17 mouse cellular contexts compared by ENCODE assay signal in the genomic region with DNA sequence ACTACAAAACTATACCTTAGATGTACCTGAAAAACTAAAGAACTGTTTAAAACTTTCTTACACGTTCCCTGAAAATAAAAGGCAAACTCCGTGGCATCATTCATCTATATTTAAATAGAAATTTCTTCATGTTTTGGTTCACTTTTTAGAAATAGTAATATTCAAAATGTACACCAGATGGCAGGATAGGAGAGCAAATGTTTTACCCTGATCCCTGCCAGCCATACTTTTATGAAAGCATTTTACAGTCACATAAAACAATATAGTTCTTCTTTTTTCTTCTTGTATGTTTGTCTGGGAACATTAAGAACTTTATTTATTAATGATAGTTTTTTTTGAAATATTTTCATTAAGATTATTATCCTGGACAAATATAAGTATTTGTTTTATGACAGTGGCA.
A peak's percentile ranks its signal among the peaks of the same experiment; 100 is the strongest.
DNase-seq lines count a peak whose midpoint lies in the region; ATAC-seq and TF ChIP-seq lines count a peak whose summit lies in the region.
"Had no signal": no experiment of that assay in that cellular context is flagged by ENCODE, and none has a peak within 500 bp of the region (broad histone marks: within the 10 kb centered on the region; RNA-seq: fewer than 3 reads in every experiment).

No protein-coding gene starts in this region.

- H3K4me2 ChIP-seq in embryonic facial prominence, embryonic 11.5 days (ENCODE audit: low read depth, low read length): no peak overlapping the region
- no peak overlapping the region for H3K4me2 ChIP-seq in kidney, postnatal 0 days (ENCODE audit: low read length)
- no peak overlapping the region for H3K4me2 ChIP-seq in midbrain, postnatal 0 days (ENCODE audit: low read depth, low read length, poor library complexity, severe bottlenecking)
- H3K4me2 ChIP-seq: embryonic facial prominence, embryonic 15.5 days; kidney, embryonic 15.5 days; limb, embryonic 15.5 days had no signal

- ATAC-seq in embryonic facial prominence, embryonic 11.5 days (replicated peaks; ENCODE audit: insufficient number of reproducible peaks, low FRiP score, low TSS enrichment, low read depth): no peak
- no peak for ATAC-seq in kidney, postnatal 0 days (replicated peaks; ENCODE audit: low FRiP score, low read depth)
- no peak for ATAC-seq in midbrain, postnatal 0 days (ENCODE audit: low FRiP score)
- no peak for ATAC-seq in activated CD4-positive, CD25-positive, alpha-beta regulatory T cell, adult 4 months
- no peak for ATAC-seq in CD4-positive, CD25-positive, alpha-beta regulatory T cell, adult 4 months

- no peaks in the 10 kb centered on the region for H3K9me3 ChIP-seq in embryonic facial prominence, embryonic 11.5 days (replicated peaks; ENCODE audit: control insufficient read depth, low read length)
- no peaks in the 10 kb centered on the region for H3K9me3 ChIP-seq in embryonic facial prominence, embryonic 10.5 days
- no peaks in the 10 kb centered on the region for H3K9me3 ChIP-seq in kidney, postnatal 0 days (replicated peaks; ENCODE audit: low read length)
- no peaks in the 10 kb centered on the region for H3K9me3 ChIP-seq in midbrain, postnatal 0 days (ENCODE audit: low read length)
- H3K9me3 ChIP-seq in midbrain, embryonic 10.5 days (replicated peaks): no peaks in the 10 kb centered on the region
- H3K9me3 ChIP-seq: embryonic facial prominence, embryonic 15.5 days; kidney, embryonic 15.5 days; limb, embryonic 15.5 days had no signal

- no peaks in the 10 kb centered on the region for H3K36me3 ChIP-seq in embryonic facial prominence, embryonic 11.5 days (replicated peaks; ENCODE audit: control insufficient read depth, insufficient read depth, low read depth, low read length)
- no peaks in the 10 kb centered on the region for H3K36me3 ChIP-seq in embryonic facial prominence, embryonic 10.5 days (replicated peaks)
- H3K36me3 ChIP-seq in kidney, postnatal 0 days (ENCODE audit: insufficient read depth, low read length): no peaks in the 10 kb centered on the region
- no peaks in the 10 kb centered on the region for H3K36me3 ChIP-seq in midbrain, postnatal 0 days (ENCODE audit: insufficient read depth, low read length)
- no peaks in the 10 kb centered on the region for H3K36me3 ChIP-seq in midbrain, embryonic 10.5 days
- H3K36me3 ChIP-seq: embryonic facial prominence, embryonic 15.5 days; kidney, embryonic 15.5 days; limb, embryonic 15.5 days had no signal

- peak; percentile 11 for DNase-seq in embryonic facial prominence, embryonic 11.5 days (ENCODE audit: low spot score)
- no peak for DNase-seq in embryonic facial prominence, embryonic 10.5 days (ENCODE audit: low spot score)
- peak; percentile 44 for DNase-seq in kidney, postnatal 0 days (ENCODE audit: low spot score)
- DNase-seq in kidney, adult 8-10 months: no peak
- peak; percentile 21 for DNase-seq in midbrain, postnatal 0 days (ENCODE audit: low spot score)
- DNase-seq in midbrain, embryonic 10.5 days (ENCODE audit: low spot score): no peak
- DNase-seq: cerebellum, adult 18-20 months; heart, postnatal 4 days; layer of hippocampus, postnatal 36 days; lung, postnatal 36 days; right cerebral cortex, adult 18-20 months; thymus, postnatal 14 days had no signal

- peak; percentile 67 for TF ChIP-seq CTCF in kidney, postnatal 0 days (IDR thresholded peaks at IDR 0.05; ENCODE audit: low read depth)
- peak; percentile 78 for TF ChIP-seq CTCF in midbrain, postnatal 0 days (IDR thresholded peaks at IDR 0.05)

- no peaks in the 10 kb centered on the region for H3K27me3 ChIP-seq in embryonic facial prominence, embryonic 11.5 days (ENCODE audit: control insufficient read depth, insufficient read depth, low read length)
- H3K27me3 ChIP-seq in embryonic facial prominence, embryonic 10.5 days (replicated peaks; ENCODE audit: low read depth, poor library complexity, severe bottlenecking): no peaks in the 10 kb centered on the region
- no peaks in the 10 kb centered on the region for H3K27me3 ChIP-seq in kidney, postnatal 0 days (ENCODE audit: insufficient read depth, low read length)
- no peaks in the 10 kb centered on the region for H3K27me3 ChIP-seq in midbrain, postnatal 0 days (ENCODE audit: insufficient read depth, low read length)
- no peaks in the 10 kb centered on the region for H3K27me3 ChIP-seq in midbrain, embryonic 10.5 days (ENCODE audit: low read depth, poor library complexity, severe bottlenecking)
- H3K27me3 ChIP-seq: embryonic facial prominence, embryonic 15.5 days; kidney, embryonic 15.5 days; limb, embryonic 15.5 days had no signal

- no peak overlapping the region for H3K27ac ChIP-seq in embryonic facial prominence, embryonic 11.5 days (replicated peaks; ENCODE audit: low read depth, low read length)
- no peak overlapping the region for H3K27ac ChIP-seq in embryonic facial prominence, embryonic 10.5 days (replicated peaks)
- H3K27ac ChIP-seq in kidney, postnatal 0 days: no peak overlapping the region
- no peak overlapping the region for H3K27ac ChIP-seq in midbrain, postnatal 0 days (ENCODE audit: low read depth, low read length)
- no peak overlapping the region for H3K27ac ChIP-seq in midbrain, embryonic 10.5 days (replicated peaks)
- H3K27ac ChIP-seq: embryonic facial prominence, embryonic 15.5 days; kidney, embryonic 15.5 days; limb, embryonic 15.5 days had no signal

- no peak overlapping the region for H3K9ac ChIP-seq in embryonic facial prominence, embryonic 11.5 days (replicated peaks; ENCODE audit: low read length)
- no peak overlapping the region for H3K9ac ChIP-seq in kidney, postnatal 0 days (ENCODE audit: low read depth, low read length)
- no peak overlapping the region for H3K9ac ChIP-seq in midbrain, postnatal 0 days (replicated peaks; ENCODE audit: low read length, poor library complexity, severe bottlenecking)
- H3K9ac ChIP-seq: embryonic facial prominence, embryonic 15.5 days; kidney, embryonic 15.5 days; limb, embryonic 15.5 days had no signal

- WGBS in embryonic facial prominence, embryonic 11.5 days: 62% methylated on average over 2 of the region's 2 CpGs
- WGBS in embryonic facial prominence, embryonic 10.5 days: 64% methylated on average over 2 of the region's 2 CpGs
- WGBS in kidney, postnatal 0 days: 60% methylated on average over 2 of the region's 2 CpGs
- WGBS in midbrain, postnatal 0 days: 42% methylated on average over 2 of the region's 2 CpGs
- WGBS in midbrain, embryonic 10.5 days: 74% methylated on average over 2 of the region's 2 CpGs

- H3K4me3 ChIP-seq in embryonic facial prominence, embryonic 11.5 days (ENCODE audit: low read depth, low read length): no peak overlapping the region
- no peak overlapping the region for H3K4me3 ChIP-seq in embryonic facial prominence, embryonic 10.5 days
- H3K4me3 ChIP-seq in kidney, postnatal 0 days (replicated peaks; ENCODE audit: low read depth, low read length): no peak overlapping the region
- H3K4me3 ChIP-seq in midbrain, postnatal 0 days (ENCODE audit: low read depth, low read length): no peak overlapping the region
- H3K4me3 ChIP-seq in midbrain, embryonic 10.5 days: no peak overlapping the region
- H3K4me3 ChIP-seq: embryonic facial prominence, embryonic 15.5 days; kidney, embryonic 15.5 days; limb, embryonic 15.5 days had no signal

- H3K4me1 ChIP-seq in embryonic facial prominence, embryonic 11.5 days (ENCODE audit: control insufficient read depth, insufficient read depth, low read length): no peaks in the 10 kb centered on the region
- no peaks in the 10 kb centered on the region for H3K4me1 ChIP-seq in embryonic facial prominence, embryonic 10.5 days
- no peaks in the 10 kb centered on the region for H3K4me1 ChIP-seq in kidney, postnatal 0 days (replicated peaks; ENCODE audit: insufficient read depth, low read length)
- no peaks in the 10 kb centered on the region for H3K4me1 ChIP-seq in midbrain, postnatal 0 days (ENCODE audit: insufficient read depth, low read length)
- no peaks in the 10 kb centered on the region for H3K4me1 ChIP-seq in midbrain, embryonic 10.5 days
- H3K4me1 ChIP-seq: embryonic facial prominence, embryonic 15.5 days; kidney, embryonic 15.5 days; limb, embryonic 15.5 days had no signal

Comparison
In these comparisons a context has a peak if more than half of its experiments do, and no peak if none do; other contexts are left out.
1. DNase-seq: peak in embryonic facial prominence, embryonic 11.5 days (single experiment), kidney, postnatal 0 days (single experiment) and midbrain, postnatal 0 days (single experiment); none in embryonic facial prominence, embryonic 10.5 days (single experiment), kidney, adult 8-10 months (0 of 2) and midbrain, embryonic 10.5 days (single experiment).